Mouse (Mus musculus) kidney, embryonic 14.5 days (tissue): ENCODE measurements around the gene Sept9. TPM values are rescaled to one million over a fixed set of nuclear protein-coding genes. Genes with fewer than 3 reads are reported as not detected.

Source experiments
- ATAC-seq: fragments of 200-750 bp; cut with Nextera tagmentation; 2 replicates; pipeline ENCODE4 v1.8.0; 2017; ENCODE audit warnings: moderate number of reproducible peaks, mild to moderate bottlenecking, moderate TSS enrichment, moderate library complexity; ENCODE audit not compliant: low FRiP score, low TSS enrichment
- H3K27ac ChIP-seq: fragments of 300-500 bp; sonication (generic); 2 replicates; pipeline ENCODE4 v1.5.1; 2014; ENCODE audit warnings: low read depth, mild to moderate bottlenecking, low read length, moderate library complexity, mixed read lengths
- H3K27me3 ChIP-seq: fragments of 300-500 bp; sonication (generic); 2 replicates; pipeline ENCODE4 v1.6.1; 2014; ENCODE audit warnings: mild to moderate bottlenecking, low read length; ENCODE audit not compliant: control insufficient read depth, insufficient read depth
- H3K36me3 ChIP-seq: fragments of 300-500 bp; sonication (generic); 2 replicates; pipeline ENCODE4 v1.6.1; 2014; ENCODE audit warnings: low read length, mixed read lengths; ENCODE audit not compliant: control insufficient read depth, insufficient read depth
- H3K4me1 ChIP-seq: fragments of 300-500 bp; sonication (generic); 2 replicates; pipeline ENCODE4 v1.6.1; 2014; ENCODE audit warnings: low read length, mixed read lengths; ENCODE audit not compliant: control insufficient read depth, insufficient read depth
- H3K4me2 ChIP-seq: fragments of 300-500 bp; sonication (generic); replicated peaks from 2 replicates; pipeline ENCODE4 v1.6.1; 2014; ENCODE audit warnings: low read depth, mild to moderate bottlenecking, low read length
- H3K4me3 ChIP-seq: fragments of 300-500 bp; sonication (generic); 2 replicates; pipeline ENCODE4 v1.5.1; 2014; ENCODE audit warnings: mild to moderate bottlenecking, low read length
- H3K9ac ChIP-seq: fragments of 300-500 bp; sonication (generic); 2 replicates; pipeline ENCODE4 v1.6.1; 2014; ENCODE audit warnings: low read depth, mild to moderate bottlenecking, low read length, moderate library complexity
- H3K9me3 ChIP-seq: fragments of 300-500 bp; sonication (generic); 2 replicates; pipeline ENCODE4 v1.6.1; 2016; ENCODE audit warnings: low read length; ENCODE audit not compliant: control insufficient read depth
- WGBS: fragments of 180-500 bp; shearing (Covaris S2); extraction: QIAGEN DNeasy Blood & Tissue Kit; methylation state at CpG from one replicate; pipeline ENCODE4 v1.1.7; 2014; 5-methylcytosine and 5-hydroxymethylcytosine counted together
- polyA plus RNA-seq: library from polyadenylated mRNA; unstranded; fragments of >200 nt; fragmentation: Nextera tagmentation; extraction: Ambion mirVana; gene quantifications from 2 replicates; pipeline ENCODE4 v1.2.1, GENCODE M21; 2014

The Sept9 gene
- polyA plus RNA-seq, 1 experiment from 2014 or later = 104 TPM

GRCm38 (mm10) chr11:117232886-117233458 is 33.5 kb downstream of the Sept9 start:
- peak overlapping the region; percentile 2; the same call in 1 of the 2 replicates for H3K4me3 ChIP-seq
- H3K4me1 ChIP-seq = peaks cover 34% of the 10 kb centered on the region
- no peaks in the 10 kb centered on the region for H3K36me3 ChIP-seq
- WGBS = 45% methylated on average over 10 of the region's 10 CpGs
- H3K27ac ChIP-seq = no peak overlapping the region
- no peak for ATAC-seq
- no peaks in the 10 kb centered on the region for H3K9me3 ChIP-seq
- no peaks in the 10 kb centered on the region for H3K27me3 ChIP-seq
- peak overlapping the region; percentile 37; the same call in 1 of the 2 replicates for H3K4me2 ChIP-seq
- peak overlapping the region; percentile 1; the same call in 1 of the 2 replicates for H3K9ac ChIP-seq

GRCm38 (mm10) chr11:117233818-117234217 is 34.4 kb downstream of the Sept9 start:
- 64% methylated on average over 8 of the region's 8 CpGs for WGBS
- Histone ChIP-seq H3K27me3 (no peaks in the 10 kb centered on the region), H3K4me3 (no peak overlapping the region), H3K9me3 (no peaks in the 10 kb centered on the region), H3K9ac (no peak overlapping the region), H3K36me3 (no peaks in the 10 kb centered on the region), H3K4me1 (peaks cover 34% of the 10 kb centered on the region), H3K27ac (no peak overlapping the region), H3K4me2 (no peak overlapping the region)
- no peak for ATAC-seq

- peak overlapping the region; percentile 19; the same call in 1 of the 2 replicates for H3K9ac ChIP-seq
- no peak overlapping the region for H3K4me2 ChIP-seq
- H3K9me3 ChIP-seq = no peaks in the 10 kb centered on the region
- no peak overlapping the region for H3K4me3 ChIP-seq
- H3K27me3 ChIP-seq = no peaks in the 10 kb centered on the region
- H3K27ac ChIP-seq = 0 out of 2 replicates have a peak overlapping the region, but pooled peaks have one; percentile 12
- H3K36me3 ChIP-seq = no peaks in the 10 kb centered on the region
- ATAC-seq = no peak
- peaks cover 34% of the 10 kb centered on the region for H3K4me1 ChIP-seq
- WGBS = 51% methylated on average over 12 of the region's 12 CpGs
Observed at GRCm38 (mm10) chr11:117235086-117235897, 35.8 kb downstream of the Sept9 start.

GRCm38 (mm10) chr11:117235898-117236459 is 36.5 kb downstream of the Sept9 start:
- 21% methylated on average over 9 of the region's 9 CpGs for WGBS
- ATAC-seq = no peak
- H3K9ac ChIP-seq = peak overlapping the region; percentile 19; the same call in 1 of the 2 replicates

GRCm38 (mm10) chr11:117238169-117238568 is 38.7 kb downstream of the Sept9 start:
- peak; percentile 63; the same call in 1 of the 2 replicates for ATAC-seq
- Histone ChIP-seq H3K4me3 (no peak overlapping the region), H3K36me3 (no peaks in the 10 kb centered on the region), H3K4me1 (peaks cover 20% of the 10 kb centered on the region), H3K9ac (no peak overlapping the region), H3K9me3 (no peaks in the 10 kb centered on the region), H3K4me2 (no peak overlapping the region), H3K27ac (no peak overlapping the region), H3K27me3 (no peaks in the 10 kb centered on the region)
- WGBS = 2% methylated on average over 4 of the region's 4 CpGs

More at GRCm38 (mm10) chr11:117235898-117236459, 36.5 kb downstream of the Sept9 start:
- Histone ChIP-seq H3K9me3 (no peaks in the 10 kb centered on the region), H3K4me2 (no peak overlapping the region), H3K4me1 (peaks cover 34% of the 10 kb centered on the region), H3K4me3 (no peak overlapping the region), H3K27ac (no peak overlapping the region), H3K36me3 (no peaks in the 10 kb centered on the region), H3K27me3 (no peaks in the 10 kb centered on the region)

GRCm38 (mm10) chr11:117239617-117240016 is 40.2 kb downstream of the Sept9 start:
- H3K4me1 ChIP-seq = peaks cover 13% of the 10 kb centered on the region
- no peaks in the 10 kb centered on the region for H3K9me3 ChIP-seq
- no peak overlapping the region for H3K27ac ChIP-seq
- no peaks in the 10 kb centered on the region for H3K36me3 ChIP-seq
- H3K27me3 ChIP-seq = no peaks in the 10 kb centered on the region
- no peak for ATAC-seq
- no peak overlapping the region for H3K4me2 ChIP-seq
- WGBS = 81% methylated on average over 6 of the region's 6 CpGs
- no peak overlapping the region for H3K4me3 ChIP-seq
- no peak overlapping the region for H3K9ac ChIP-seq

- no peak overlapping the region for H3K4me2 ChIP-seq
- no peaks in the 10 kb centered on the region for H3K36me3 ChIP-seq
- WGBS = 85% methylated on average over 9 of the region's 9 CpGs
- no peak overlapping the region for H3K4me3 ChIP-seq
- no peak overlapping the region for H3K27ac ChIP-seq
- no peaks in the 10 kb centered on the region for H3K9me3 ChIP-seq
- no peak for ATAC-seq
- H3K9ac ChIP-seq = no peak overlapping the region
- peaks cover 11% of the 10 kb centered on the region for H3K4me1 ChIP-seq
- H3K27me3 ChIP-seq = no peaks in the 10 kb centered on the region
Observed at GRCm38 (mm10) chr11:117240322-117240721, 40.9 kb downstream of the Sept9 start.

- Histone ChIP-seq H3K4me1 (peaks cover 10% of the 10 kb centered on the region), H3K9me3 (no peaks in the 10 kb centered on the region), H3K36me3 (no peaks in the 10 kb centered on the region), H3K27ac (no peak overlapping the region), H3K4me2 (no peak overlapping the region), H3K4me3 (no peak overlapping the region), H3K27me3 (no peaks in the 10 kb centered on the region), H3K9ac (no peak overlapping the region)
- WGBS = 77% methylated on average over 11 of the region's 11 CpGs
- no peak for ATAC-seq
Observed at GRCm38 (mm10) chr11:117240861-117241738, 41.6 kb downstream of the Sept9 start.
